Mouse (Mus musculus): ENCODE measurements around the gene Frmd8.

- TF ChIP-seq CTCF (conservative IDR thresholded peaks at IDR 0.05; ENCODE audit: insufficient read depth, insufficient read length, low read depth, low read length) (no peak), POLR2A (IDR thresholded peaks at IDR 0.05; ENCODE audit: low read depth, low read length) (no peak)
Observed at GRCm38 (mm10) chr19:5892735-5893134, 17.7 kb upstream of the Frmd8 start.

Data from kidney, adult 2 months (tissue).